Mouse (Mus musculus) stomach, embryonic 16.5 days (tissue): ENCODE data around the gene Ank2. TPM values are rescaled to one million over a fixed set of nuclear protein-coding genes. Genes with fewer than 3 reads are reported as not detected.

Experiments used
- ATAC-seq: fragments of 200-750 bp; cut with Nextera tagmentation; 2 replicates; pipeline ENCODE4 v1.8.0; 2017; ENCODE audit warnings: moderate number of reproducible peaks, moderate TSS enrichment; ENCODE audit not compliant: insufficient read depth, low FRiP score
- H3K27ac ChIP-seq: fragments of 300-500 bp; sonication (generic); 2 replicates; pipeline ENCODE4 v1.5.1; 2014; ENCODE audit warnings: low read length
- H3K27me3 ChIP-seq: fragments of 300-500 bp; sonication (generic); 2 replicates; pipeline ENCODE4 v1.6.1; 2014; ENCODE audit warnings: low read length, control low read depth, mixed read lengths; ENCODE audit not compliant: control insufficient read depth, insufficient read depth
- H3K36me3 ChIP-seq: fragments of 300-500 bp; sonication (generic); 2 replicates; pipeline ENCODE4 v1.6.1; 2014; ENCODE audit warnings: low read length; ENCODE audit not compliant: control insufficient read depth, insufficient read depth
- H3K4me1 ChIP-seq: fragments of 300-500 bp; sonication (generic); 2 replicates; pipeline ENCODE4 v1.6.1; 2014; ENCODE audit warnings: low read length, control low read depth, mixed read lengths; ENCODE audit not compliant: control insufficient read depth, insufficient read depth
- H3K4me2 ChIP-seq: fragments of 300-500 bp; sonication (generic); 2 replicates; pipeline ENCODE4 v1.6.1; 2014; ENCODE audit warnings: low read depth, low read length, mixed read lengths
- H3K4me3 ChIP-seq: fragments of 300-500 bp; sonication (generic); replicated peaks from 2 replicates; pipeline ENCODE4 v1.5.1; 2014; ENCODE audit warnings: mild to moderate bottlenecking, low read length
- H3K9ac ChIP-seq: fragments of 300-500 bp; sonication (generic); 2 replicates; pipeline ENCODE4 v1.6.1; 2014; ENCODE audit warnings: low read length
- H3K9me3 ChIP-seq: fragments of 300-500 bp; sonication (generic); replicated peaks from 2 replicates; pipeline ENCODE4 v1.6.1; 2016; ENCODE audit warnings: low read length, control low read depth; ENCODE audit not compliant: control insufficient read depth
- WGBS: fragments of 180-500 bp; shearing (Covaris S2); extraction: QIAGEN DNeasy Blood & Tissue Kit; methylation state at CpG from one replicate; pipeline ENCODE4 v1.1.7; 2014; 5-methylcytosine and 5-hydroxymethylcytosine counted together
- polyA plus RNA-seq: library from polyadenylated mRNA; unstranded; fragments of >200 nt; fragmentation: Nextera tagmentation; extraction: Ambion mirVana; gene quantifications from 2 replicates; pipeline ENCODE4 v1.2.1, GENCODE M21; 2015

Ank2 gene
- polyA plus RNA-seq, 1 experiment from 2014 or later: 40.0 TPM

DNA sequence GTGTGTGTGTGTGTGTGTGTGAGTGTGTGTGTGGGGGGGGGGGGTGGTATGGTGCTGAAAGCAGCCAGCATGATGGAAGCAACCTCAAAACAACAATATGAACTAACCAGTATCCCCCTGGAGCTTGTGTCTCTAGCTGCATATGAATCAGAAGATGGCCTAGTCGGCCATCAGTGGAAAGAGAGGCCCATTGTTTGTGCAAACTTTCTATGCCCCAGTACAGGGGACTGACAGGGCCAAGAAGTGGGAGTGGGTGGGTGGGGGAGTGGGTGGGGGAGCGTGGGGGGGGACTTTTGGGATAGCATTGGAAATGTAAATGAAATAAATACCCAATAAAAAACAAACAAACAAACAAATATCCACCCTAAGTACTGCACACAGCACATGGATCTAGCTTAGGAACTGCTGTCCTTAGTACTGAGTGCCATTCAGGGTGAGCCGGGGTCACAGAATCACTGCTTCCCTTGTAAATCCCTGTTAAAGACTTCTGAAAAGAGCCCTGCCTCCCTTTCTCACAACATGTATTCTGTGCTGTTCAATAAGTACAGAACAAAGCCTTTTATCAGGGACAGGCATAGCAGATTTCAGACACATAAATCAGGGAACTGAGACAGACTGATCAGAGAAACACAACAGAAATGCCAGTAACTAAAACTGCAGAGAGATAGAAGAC is 412.2 kb downstream of the Ank2 start:
- Histone ChIP-seq H3K4me2 (no peak overlapping the region), H3K27ac (no peak overlapping the region), H3K4me3 (no peak overlapping the region), H3K36me3 (no peaks in the 10 kb centered on the region), H3K27me3 (no peaks in the 10 kb centered on the region), H3K4me1 (no peaks in the 10 kb centered on the region), H3K9me3 (no peaks in the 10 kb centered on the region), H3K9ac (no peak overlapping the region)
- ATAC-seq: no peak
- WGBS: 66% methylated on average over 3 of the region's 3 CpGs

DNA sequence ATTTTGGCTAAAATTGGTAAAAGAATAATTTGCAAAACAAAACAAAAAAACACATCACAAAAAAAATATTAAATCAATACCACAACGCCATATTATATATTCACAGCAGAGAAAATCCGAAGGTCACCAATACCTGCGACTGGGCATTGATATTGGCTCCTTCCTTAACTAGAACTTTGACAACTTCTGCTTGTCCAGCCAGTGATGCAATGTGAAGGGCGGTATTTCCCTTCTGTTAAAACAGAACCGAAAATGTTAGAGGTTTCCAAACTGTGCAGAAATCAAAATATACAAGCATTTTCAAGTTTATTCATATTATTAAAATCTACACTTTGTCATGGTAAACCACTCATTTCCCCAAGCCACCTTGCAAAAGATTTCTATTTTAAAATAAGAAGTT is 421.8 kb downstream of the Ank2 start:
- no peaks in the 10 kb centered on the region for H3K4me1 ChIP-seq
- no peaks in the 10 kb centered on the region for H3K36me3 ChIP-seq
- WGBS: 91% methylated on average over 5 of the region's 5 CpGs
- no peaks in the 10 kb centered on the region for H3K9me3 ChIP-seq
- H3K9ac ChIP-seq: no peak overlapping the region
- no peaks in the 10 kb centered on the region for H3K27me3 ChIP-seq
- no peak overlapping the region for H3K4me3 ChIP-seq
- no peak for ATAC-seq
- H3K4me2 ChIP-seq: no peak overlapping the region
- no peak overlapping the region for H3K27ac ChIP-seq

DNA sequence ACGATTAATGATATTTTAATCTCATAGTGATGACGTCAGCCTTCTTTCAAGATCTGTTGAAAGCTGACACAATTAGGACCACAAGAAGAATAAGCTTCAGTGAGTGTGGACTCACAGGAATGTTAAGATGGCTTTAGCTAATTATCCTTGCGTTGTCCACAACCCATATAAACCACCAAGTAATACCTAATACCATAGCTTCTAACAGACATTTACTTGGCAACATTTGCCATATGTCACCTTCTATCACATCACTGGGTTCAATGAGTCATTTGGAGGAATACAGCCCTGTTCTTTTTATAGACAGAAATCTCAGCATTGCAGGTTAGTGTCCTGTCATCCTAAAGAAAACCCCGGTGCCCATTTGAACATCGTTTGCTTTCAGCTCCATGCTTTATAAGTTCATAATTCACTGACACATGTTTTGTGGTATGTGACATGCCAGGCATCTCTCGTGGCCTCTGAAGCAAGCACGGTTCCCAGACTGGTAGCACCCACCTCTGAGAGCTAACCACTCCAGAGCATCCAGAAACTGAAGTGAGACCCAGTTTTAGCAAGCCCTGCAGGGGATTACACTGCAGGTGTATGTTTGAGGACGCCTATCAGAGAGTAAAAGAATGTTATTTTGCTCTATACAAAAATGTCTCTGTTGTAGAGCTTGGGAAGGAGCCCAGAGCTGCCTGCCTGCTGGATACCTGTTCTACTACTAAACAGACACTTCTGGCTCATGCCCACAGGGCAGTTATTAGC is 423.4 kb downstream of the Ank2 start:
- 72% methylated on average over 8 of the region's 8 CpGs for WGBS
- no peak overlapping the region for H3K4me2 ChIP-seq
- no peaks in the 10 kb centered on the region for H3K36me3 ChIP-seq
- H3K27me3 ChIP-seq: no peaks in the 10 kb centered on the region
- no peak overlapping the region for H3K9ac ChIP-seq
- no peak for ATAC-seq
- no peaks in the 10 kb centered on the region for H3K9me3 ChIP-seq
- H3K4me3 ChIP-seq: no peak overlapping the region
- 0 out of 2 replicates have a peak, but pooled peaks cover 3% of the 10 kb centered on the region for H3K4me1 ChIP-seq
- no peak overlapping the region for H3K27ac ChIP-seq

DNA sequence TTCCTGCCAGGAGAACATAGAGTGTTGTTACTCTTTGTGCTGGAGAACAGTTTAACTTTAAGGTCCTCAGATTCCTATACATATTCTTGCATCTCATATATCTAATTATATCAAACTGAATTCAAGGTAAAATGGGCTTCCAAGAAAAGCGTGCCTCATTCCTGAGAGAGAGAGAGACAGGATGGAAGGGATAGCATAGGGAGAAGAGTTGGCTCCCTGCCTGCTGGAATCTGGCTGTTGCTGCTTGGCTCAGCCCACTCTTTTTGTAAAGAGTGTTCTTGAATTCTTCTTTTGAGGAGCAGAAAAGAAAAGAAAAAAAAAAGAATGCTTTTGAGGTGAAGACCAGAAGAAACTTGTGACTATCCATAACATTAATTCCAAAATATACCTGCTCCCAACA is 427.7 kb downstream of the Ank2 start:
- no peak overlapping the region for H3K4me2 ChIP-seq
- no peaks in the 10 kb centered on the region for H3K36me3 ChIP-seq
- 38% methylated on average over 1 of the region's 1 CpGs for WGBS
- 0 out of 2 replicates have a peak, but pooled peaks cover 3% of the 10 kb centered on the region for H3K4me1 ChIP-seq
- no peaks in the 10 kb centered on the region for H3K9me3 ChIP-seq
- H3K27ac ChIP-seq: no peak overlapping the region; the same call in 1 of the 2 replicates
- no peak overlapping the region for H3K4me3 ChIP-seq
- no peaks in the 10 kb centered on the region for H3K27me3 ChIP-seq
- no peak for ATAC-seq
- no peak overlapping the region for H3K9ac ChIP-seq

DNA sequence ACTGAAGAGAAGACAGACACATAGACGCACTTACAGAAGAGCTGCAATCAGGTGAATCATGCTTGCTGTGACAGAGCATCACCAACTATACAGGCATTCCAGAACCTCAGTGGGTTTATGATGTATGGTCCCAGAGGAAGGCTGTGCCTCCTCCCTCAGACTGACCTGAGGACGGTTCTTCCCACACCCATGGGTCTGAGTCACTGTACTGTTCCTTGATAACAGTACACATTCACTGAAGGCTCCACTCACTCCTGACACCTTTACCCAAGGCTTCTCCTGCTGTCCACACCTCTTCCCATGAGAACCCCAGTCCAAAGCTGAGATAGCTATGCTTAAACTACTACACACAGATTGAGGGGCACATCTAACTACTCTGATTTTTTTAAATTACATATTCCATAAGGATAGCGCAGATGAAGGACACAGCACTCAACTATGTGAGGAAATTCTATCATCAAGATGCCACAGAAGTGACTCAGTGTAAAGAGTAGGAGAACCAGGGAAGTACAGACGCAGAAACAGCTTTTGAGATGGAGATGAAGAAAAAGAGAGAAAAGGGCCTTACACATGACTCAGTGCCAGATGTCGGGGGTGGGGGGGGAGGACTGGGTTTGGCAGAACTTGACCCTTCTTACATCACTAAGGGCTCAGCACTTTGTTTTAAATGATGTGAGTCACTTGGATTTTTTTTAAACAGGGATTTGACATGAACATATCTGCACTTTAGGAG is 435.3 kb downstream of the Ank2 start:
- H3K4me2 ChIP-seq: no peak overlapping the region
- H3K4me3 ChIP-seq: no peak overlapping the region
- peaks cover 4% of the 10 kb centered on the region; the same call in 1 of the 2 replicates for H3K4me1 ChIP-seq
- no peak; the same call in 1 of the 2 replicates for ATAC-seq
- H3K9me3 ChIP-seq: no peaks in the 10 kb centered on the region
- H3K27ac ChIP-seq: no peak overlapping the region
- no peaks in the 10 kb centered on the region for H3K36me3 ChIP-seq
- WGBS: 67% methylated on average over 5 of the region's 5 CpGs
- H3K27me3 ChIP-seq: no peaks in the 10 kb centered on the region
- no peak overlapping the region for H3K9ac ChIP-seq

GRCm38 (mm10) chr3:127059671-127060070 is 439.5 kb downstream of the Ank2 start:
- no peaks in the 10 kb centered on the region for H3K36me3 ChIP-seq
- 87% methylated on average over 4 of the region's 4 CpGs for WGBS
- H3K9ac ChIP-seq: no peak overlapping the region
- H3K4me1 ChIP-seq: peaks cover 4% of the 10 kb centered on the region; the same call in 1 of the 2 replicates
- H3K27ac ChIP-seq: no peak overlapping the region
- ATAC-seq: no peak
- no peaks in the 10 kb centered on the region for H3K9me3 ChIP-seq
- no peaks in the 10 kb centered on the region for H3K27me3 ChIP-seq
- no peak overlapping the region for H3K4me2 ChIP-seq
- no peak overlapping the region for H3K4me3 ChIP-seq

DNA sequence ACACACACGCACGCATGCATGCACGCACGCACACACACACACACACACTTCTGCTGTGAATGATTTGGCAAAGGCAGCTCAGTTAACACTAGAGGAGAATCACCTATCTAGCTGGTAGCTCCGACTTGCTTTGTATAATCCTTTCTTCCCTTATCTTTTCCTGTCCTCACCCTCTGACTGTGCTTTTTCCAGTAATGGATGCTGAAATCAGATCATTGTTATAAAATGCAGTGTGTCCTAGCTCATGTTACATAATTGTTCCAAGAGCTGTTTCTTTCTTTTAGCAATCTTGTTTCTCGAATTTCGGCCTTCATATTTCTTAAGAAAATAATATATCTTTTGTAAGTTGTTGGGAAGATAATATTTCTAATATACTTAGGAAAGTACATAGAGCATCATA is 457.9 kb downstream of the Ank2 start:
- Histone ChIP-seq H3K9ac (no peak overlapping the region), H3K9me3 (no peaks in the 10 kb centered on the region), H3K27ac (no peak overlapping the region), H3K27me3 (no peaks in the 10 kb centered on the region), H3K4me3 (no peak overlapping the region), H3K36me3 (no peaks in the 10 kb centered on the region), H3K4me1 (no peaks in the 10 kb centered on the region), H3K4me2 (no peak overlapping the region)
- no peak for ATAC-seq
- 90% methylated on average over 7 of the region's 7 CpGs for WGBS

- no peak overlapping the region for H3K4me2 ChIP-seq
- no peaks in the 10 kb centered on the region for H3K9me3 ChIP-seq
- H3K36me3 ChIP-seq: no peaks in the 10 kb centered on the region
- no peak overlapping the region for H3K4me3 ChIP-seq
- no peak overlapping the region for H3K27ac ChIP-seq
- no peak overlapping the region for H3K9ac ChIP-seq
- 84% methylated on average over 7 of the region's 7 CpGs for WGBS
- H3K4me1 ChIP-seq: no peaks in the 10 kb centered on the region
- ATAC-seq: no peak
- no peaks in the 10 kb centered on the region for H3K27me3 ChIP-seq
Measured at GRCm38 (mm10) chr3:127038570-127038969, 460.6 kb downstream of the Ank2 start.

DNA sequence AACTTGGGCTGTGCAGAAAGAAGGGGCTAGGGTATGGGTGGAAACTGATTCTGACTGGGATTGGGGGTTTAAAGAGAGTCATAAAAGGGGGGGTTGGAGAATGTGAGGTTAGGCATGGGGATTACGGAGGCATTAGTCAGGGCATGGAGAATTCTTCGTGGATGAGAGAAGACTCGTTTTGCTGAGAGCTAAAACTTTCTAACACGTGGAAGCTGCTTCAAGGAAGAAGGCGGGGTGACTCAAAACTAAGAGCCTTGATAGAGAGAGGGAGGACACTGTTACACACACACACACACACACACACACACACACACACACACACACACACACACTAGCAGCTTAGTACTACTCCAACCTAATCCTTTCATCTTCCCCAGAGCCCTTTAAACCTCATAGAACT is 463.0 kb downstream of the Ank2 start:
- Histone ChIP-seq H3K4me1 (no peaks in the 10 kb centered on the region), H3K9ac (no peak overlapping the region), H3K27ac (no peak overlapping the region), H3K4me2 (no peak overlapping the region), H3K9me3 (no peaks in the 10 kb centered on the region), H3K27me3 (no peaks in the 10 kb centered on the region), H3K4me3 (no peak overlapping the region), H3K36me3 (no peaks in the 10 kb centered on the region)
- WGBS: 58% methylated on average over 5 of the region's 5 CpGs
- ATAC-seq: no peak
